ENCODE assay signal across 8 mouse cellular contexts in genomic region chr9:59072076-59072777, GRCm38 (mm10). TPM values are rescaled to one million over a fixed set of nuclear protein-coding genes. Genes with fewer than 3 reads are reported as not detected.
DNase-seq lines count a peak whose midpoint lies in the region; ATAC-seq and TF ChIP-seq lines count a peak whose summit lies in the region.

No protein-coding gene starts in this region.

- 22% methylated on average over 14 of the region's 14 CpGs for WGBS in kidney, postnatal 0 days
- WGBS in embryonic facial prominence, embryonic 11.5 days: 38% methylated on average over 14 of the region's 14 CpGs
- WGBS in hindbrain, embryonic 16.5 days: 12% methylated on average over 14 of the region's 14 CpGs
- WGBS in neural tube, embryonic 12.5 days: 16% methylated on average over 14 of the region's 14 CpGs

- no peaks in the 10 kb centered on the region for H3K9me3 ChIP-seq in kidney, postnatal 0 days (replicated peaks; ENCODE audit: low read length)
- no peaks in the 10 kb centered on the region for H3K9me3 ChIP-seq in embryonic facial prominence, embryonic 11.5 days (replicated peaks; ENCODE audit: control insufficient read depth, low read length)
- H3K9me3 ChIP-seq in hindbrain, embryonic 16.5 days (ENCODE audit: control insufficient read depth, low read length): no peaks in the 10 kb centered on the region
- H3K9me3 ChIP-seq in neural tube, embryonic 12.5 days: no peaks in the 10 kb centered on the region

- DNase-seq in kidney, postnatal 0 days (ENCODE audit: low spot score): peak; percentile 43
- DNase-seq in kidney, postnatal 14 days: no peak
- DNase-seq in embryonic facial prominence, embryonic 11.5 days (ENCODE audit: low spot score): peak; percentile 72
- DNase-seq in thymus, postnatal 4 days: no peak
- no peak for DNase-seq in testis, postnatal 10 days (ENCODE audit: low spot score)
- no peak for DNase-seq in thymus, postnatal 36 days

- 0 out of 2 replicates have a peak, but pooled peaks cover 2% of the 10 kb centered on the region for H3K4me1 ChIP-seq in kidney, postnatal 0 days (replicated peaks; ENCODE audit: insufficient read depth, low read length)
- H3K4me1 ChIP-seq in embryonic facial prominence, embryonic 11.5 days (ENCODE audit: control insufficient read depth, insufficient read depth, low read length): no peaks in the 10 kb centered on the region
- peaks cover 20% of the 10 kb centered on the region for H3K4me1 ChIP-seq in hindbrain, embryonic 16.5 days (ENCODE audit: control insufficient read depth, insufficient read depth, low read depth, low read length)
- peaks cover 30% of the 10 kb centered on the region for H3K4me1 ChIP-seq in neural tube, embryonic 12.5 days

- no peak for ATAC-seq in kidney, postnatal 0 days (replicated peaks; ENCODE audit: low FRiP score, low read depth)
- 0 out of 2 replicates have a peak, but pooled peaks have one; percentile 52 for ATAC-seq in embryonic facial prominence, embryonic 11.5 days (replicated peaks; ENCODE audit: insufficient number of reproducible peaks, low FRiP score, low TSS enrichment, low read depth)
- ATAC-seq in hindbrain, embryonic 16.5 days: peak; percentile 94
- peak; percentile 56; the same call in 1 of the 2 replicates for ATAC-seq in neural tube, embryonic 12.5 days (ENCODE audit: low FRiP score, low read depth)

- H3K4me2 ChIP-seq in kidney, postnatal 0 days (ENCODE audit: low read length): peak overlapping the region; percentile 38
- H3K4me2 ChIP-seq in embryonic facial prominence, embryonic 11.5 days (ENCODE audit: low read depth, low read length): no peak overlapping the region
- H3K4me2 ChIP-seq in hindbrain, embryonic 16.5 days (ENCODE audit: low read length): peak overlapping the region; percentile 48
- H3K4me2 ChIP-seq in neural tube, embryonic 12.5 days (replicated peaks): peak overlapping the region; percentile 47

- no peak overlapping the region for H3K4me3 ChIP-seq in kidney, postnatal 0 days (replicated peaks; ENCODE audit: low read depth, low read length)
- no peak overlapping the region for H3K4me3 ChIP-seq in embryonic facial prominence, embryonic 11.5 days (ENCODE audit: low read depth, low read length)
- peak overlapping the region; percentile 5 for H3K4me3 ChIP-seq in hindbrain, embryonic 16.5 days (ENCODE audit: low read length)
- peak overlapping the region; percentile 11; the same call in 1 of the 2 replicates for H3K4me3 ChIP-seq in neural tube, embryonic 12.5 days

- H3K36me3 ChIP-seq in kidney, postnatal 0 days (ENCODE audit: insufficient read depth, low read length): no peaks in the 10 kb centered on the region
- no peaks in the 10 kb centered on the region for H3K36me3 ChIP-seq in embryonic facial prominence, embryonic 11.5 days (replicated peaks; ENCODE audit: control insufficient read depth, insufficient read depth, low read depth, low read length)
- no peaks in the 10 kb centered on the region for H3K36me3 ChIP-seq in hindbrain, embryonic 16.5 days (ENCODE audit: control insufficient read depth, insufficient read depth, low read length)
- H3K36me3 ChIP-seq in neural tube, embryonic 12.5 days: no peaks in the 10 kb centered on the region

- no peak overlapping the region for H3K27ac ChIP-seq in kidney, postnatal 0 days
- no peak overlapping the region for H3K27ac ChIP-seq in embryonic facial prominence, embryonic 11.5 days (replicated peaks; ENCODE audit: low read depth, low read length)
- peak overlapping the region; percentile 79 for H3K27ac ChIP-seq in hindbrain, embryonic 16.5 days (ENCODE audit: low read depth, low read length)
- H3K27ac ChIP-seq in neural tube, embryonic 12.5 days: no peak overlapping the region

- TF ChIP-seq CTCF in kidney, postnatal 0 days (IDR thresholded peaks at IDR 0.05; ENCODE audit: low read depth): no peak

- no peak overlapping the region for H3K9ac ChIP-seq in kidney, postnatal 0 days (ENCODE audit: low read depth, low read length)
- no peak overlapping the region for H3K9ac ChIP-seq in embryonic facial prominence, embryonic 11.5 days (replicated peaks; ENCODE audit: low read length)
- H3K9ac ChIP-seq in hindbrain, embryonic 16.5 days (ENCODE audit: low read depth, low read length): peak overlapping the region; percentile 28
- H3K9ac ChIP-seq in neural tube, embryonic 12.5 days: no peak overlapping the region

- H3K27me3 ChIP-seq in kidney, postnatal 0 days (ENCODE audit: insufficient read depth, low read length): no peaks in the 10 kb centered on the region
- H3K27me3 ChIP-seq in embryonic facial prominence, embryonic 11.5 days (ENCODE audit: control insufficient read depth, insufficient read depth, low read length): no peaks in the 10 kb centered on the region
- H3K27me3 ChIP-seq in hindbrain, embryonic 16.5 days (replicated peaks; ENCODE audit: control insufficient read depth, insufficient read depth, low read length): no peaks in the 10 kb centered on the region
- H3K27me3 ChIP-seq in neural tube, embryonic 12.5 days (replicated peaks): no peaks in the 10 kb centered on the region

RNA-seq across cellular contexts. Expression of gene Neo1, which starts 36.0 kb away (rescaled TPM):
- 22.4 and 25.3 TPM in 2 replicates for polyA plus RNA-seq in kidney, postnatal 0 days (2015; fragmentation: Nextera tagmentation; extraction: Ambion mirVana)
- 43.6 and 46.3 TPM in 2 replicates for polyA plus RNA-seq in embryonic facial prominence, embryonic 11.5 days (2014; fragmentation: Nextera tagmentation; extraction: Ambion mirVana)
- polyA plus RNA-seq in hindbrain, embryonic 16.5 days (2015; fragmentation: Nextera tagmentation; extraction: Ambion mirVana): 40.9 and 51.1 TPM in 2 replicates
- 53.0 and 60.4 TPM in 2 replicates for polyA plus RNA-seq in neural tube, embryonic 12.5 days (2016; fragmentation: Nextera tagmentation; extraction: Ambion mirVana)

Comparison
In these comparisons a context has a peak if more than half of its experiments do, and no peak if none do; other contexts are left out.
1. DNase-seq: peak in kidney, postnatal 0 days (single experiment) and embryonic facial prominence, embryonic 11.5 days (single experiment); none in kidney, postnatal 14 days (single experiment), thymus, postnatal 4 days (single experiment), testis, postnatal 10 days (single experiment) and thymus, postnatal 36 days (0 of 2).
2. H3K4me3 ChIP-seq: peak in hindbrain, embryonic 16.5 days (single experiment) and neural tube, embryonic 12.5 days (single experiment); none in kidney, postnatal 0 days (single experiment) and embryonic facial prominence, embryonic 11.5 days (single experiment).